26 mouse cellular contexts compared by ENCODE assay signal in the genomic region with DNA sequence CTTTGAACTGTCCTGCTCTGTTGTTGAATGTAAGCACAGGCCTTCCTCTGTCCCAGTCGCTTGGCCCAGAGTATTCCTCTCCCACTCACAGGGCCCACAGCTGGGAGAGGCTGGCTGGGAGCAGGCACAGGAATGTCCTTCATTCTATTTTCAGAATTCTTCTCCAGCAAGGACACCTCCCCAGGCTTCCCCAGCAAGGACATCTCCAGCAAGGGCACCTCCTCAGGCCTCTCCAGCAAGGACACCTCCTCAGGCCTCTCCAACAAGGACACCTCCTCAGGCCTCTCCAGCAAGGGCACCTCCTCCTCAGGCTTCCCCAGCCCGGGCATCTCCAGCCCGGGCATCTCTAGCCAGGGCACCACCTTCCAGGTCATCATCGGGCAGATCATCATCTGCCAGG. TPM values are rescaled to one million over a fixed set of nuclear protein-coding genes. Genes with fewer than 3 reads are reported as not detected.
A peak's percentile ranks its signal among the peaks of the same experiment; 100 is the strongest.
DNase-seq lines count a peak whose midpoint lies in the region.
"Had no signal": no experiment of that assay in that cellular context is flagged by ENCODE, and none has a peak within 500 bp of the region (broad histone marks: within the 10 kb centered on the region; RNA-seq: fewer than 3 reads in every experiment).

No protein-coding gene starts in this region.

- DNase-seq in adrenal gland, adult 2 months: peak; percentile 70
- DNase-seq in adrenal gland, adult 18-20 months (ENCODE audit: low spot score in 2 of 2): no peak
- DNase-seq in ovary, adult 18-20 months (ENCODE audit: low spot score): peak; percentile 85
- DNase-seq in ovary, postnatal 14 days (ENCODE audit: low spot score): no peak
- DNase-seq in adrenal gland, adult 8-10 months: peak; percentile 58
- peak; percentile 42 for DNase-seq in adrenal gland, postnatal 14 days
- no peak for DNase-seq in right cerebral cortex, adult 18-20 months
- DNase-seq: B cell, adult 2 months; cerebellum, adult 11-12 months; cerebellum, adult 8-10 months; cerebellum, postnatal 10 days; cerebellum, postnatal 36 days; embryo, embryonic 11 days; gastrocnemius, postnatal 10 days; gastrocnemius, postnatal 36 days; heart, postnatal 14 days had no signal

RNA-seq across cellular contexts. Expression of a gene that starts 9.4 kb away (rescaled TPM):
- under 1 TPM; 0.26 to 0.73 TPM for total RNA-seq in adrenal gland, adult 2 months (2021)
- polyA plus RNA-seq in adrenal gland, adult 2 months (2012; rRNA removed): 0.15 and 0.31 TPM in 2 replicates
- total RNA-seq in adrenal gland, adult 18-20 months (2021): under 1 TPM; 0.10 to 0.27 TPM
- under 1 TPM; 0.18 to 0.87 (median 0.52) TPM for total RNA-seq in adrenal gland, adult 8-10 months (2022)
- total RNA-seq in adrenal gland, postnatal 14 days (2021): 0.15 TPM in 1 of 2 replicates, not detected in the other
- total RNA-seq: CH12.LX; granulocyte monocyte progenitor cell, adult 5-6 weeks; hematopoietic stem cell, adult 5-6 weeks had no signal
- polyA plus RNA-seq: cortical plate, adult 2 months; erythroblast, embryonic 14.5 days; forebrain, embryonic 16.5 days; G1E; heart, embryonic 13.5 days; hindbrain, embryonic 15.5 days; Patski had no signal

RNA-seq across cellular contexts. Expression of a gene that starts 41.7 kb away (rescaled TPM):
- total RNA-seq in adrenal gland, adult 2 months (2021): 100 to 1,000 TPM; 201 to 299 TPM
- 191 and 211 TPM in 2 replicates for polyA plus RNA-seq in adrenal gland, adult 2 months (2012; rRNA removed)
- 100 to 1,000 TPM; 209 to 250 TPM for total RNA-seq in adrenal gland, adult 18-20 months (2021)
- total RNA-seq in adrenal gland, adult 8-10 months (2022): 100 to 1,000 TPM; 307 to 396 (median 352) TPM
- total RNA-seq in adrenal gland, postnatal 14 days (2021): 110 and 140 TPM in 2 replicates
- total RNA-seq: granulocyte monocyte progenitor cell, adult 5-6 weeks; hematopoietic stem cell, adult 5-6 weeks had no signal
- polyA plus RNA-seq: erythroblast, embryonic 14.5 days; G1E had no signal

RNA-seq across cellular contexts. Expression of a gene that starts 59.3 kb away (rescaled TPM):
- 1 to 10 TPM; 2.3 to 3.7 TPM for total RNA-seq in adrenal gland, adult 2 months (2021)
- 3.1 and 3.6 TPM in 2 replicates for polyA plus RNA-seq in adrenal gland, adult 2 months (2012; rRNA removed)
- 1 to 10 TPM; 3.8 to 4.3 TPM for total RNA-seq in adrenal gland, adult 18-20 months (2021)
- total RNA-seq in adrenal gland, adult 8-10 months (2022): 1 to 10 TPM; 4.3 to 5.5 (median 5.3) TPM
- 1.6 and 4.4 TPM in 2 replicates for total RNA-seq in adrenal gland, postnatal 14 days (2021)
- polyA plus RNA-seq: Patski had no signal

Comparison
In these comparisons a context has a peak if more than half of its experiments do, and no peak if none do; other contexts are left out.
1. DNase-seq: peak in adrenal gland, adult 2 months (single experiment), ovary, adult 18-20 months (single experiment), adrenal gland, adult 8-10 months (single experiment) and adrenal gland, postnatal 14 days (single experiment); none in adrenal gland, adult 18-20 months (0 of 2), ovary, postnatal 14 days (single experiment) and right cerebral cortex, adult 18-20 months (single experiment).